Mouse (Mus musculus) heart, embryonic 13.5 days (tissue): ENCODE measurements at regions not wholly inside any gene's neighbourhood (a gene's known extent, or its start where the extent isn't known, plus 50 kb on each side); places are given as distances from the start of the nearest gene placed in this dataset.
"Not testable (repeated sequence)": the region's sequence is repeated elsewhere in the genome, so short reads cannot be mapped to it uniquely, and the experiment has no call there.

Experiments
- ATAC-seq: fragments of 200-750 bp; cut with Nextera tagmentation; 2 replicates; pipeline ENCODE4 v1.8.0; 2017; ENCODE audit warnings: moderate TSS enrichment; ENCODE audit not compliant: insufficient number of reproducible peaks, low FRiP score, low TSS enrichment; ENCODE audit errors: extremely low read depth
- H3K27ac ChIP-seq: fragments of 300-500 bp; sonication (generic); replicated peaks from 2 replicates; pipeline ENCODE4 v1.5.1; 2015; ENCODE audit warnings: moderate library complexity, mild to moderate bottlenecking, inconsistent platforms
- H3K27me3 ChIP-seq: fragments of 300-500 bp; sonication (generic); replicated peaks from 2 replicates; pipeline ENCODE4 v1.6.1; 2015; ENCODE audit warnings: mild to moderate bottlenecking, inconsistent platforms
- H3K36me3 ChIP-seq: fragments of 300-500 bp; sonication (generic); 2 replicates; pipeline ENCODE4 v1.6.1; 2015; ENCODE audit warnings: mild to moderate bottlenecking, inconsistent platforms
- H3K4me1 ChIP-seq: fragments of 300-500 bp; sonication (generic); 2 replicates; pipeline ENCODE4 v1.6.1; 2015; ENCODE audit warnings: inconsistent platforms
- H3K4me2 ChIP-seq: fragments of 300-500 bp; sonication (generic); 2 replicates; pipeline ENCODE4 v1.6.1; 2015; ENCODE audit warnings: inconsistent platforms, mild to moderate bottlenecking, moderate library complexity
- H3K4me3 ChIP-seq: fragments of 300-500 bp; sonication (generic); 2 replicates; pipeline ENCODE4 v1.5.1; 2015; ENCODE audit warnings: moderate library complexity, mild to moderate bottlenecking, inconsistent platforms
- H3K9ac ChIP-seq: fragments of 300-500 bp; sonication (generic); 2 replicates; pipeline ENCODE4 v1.6.1; 2015; ENCODE audit warnings: inconsistent platforms, mild to moderate bottlenecking, moderate library complexity
- H3K9me3 ChIP-seq: fragments of 300-500 bp; sonication (generic); 2 replicates; pipeline ENCODE4 v1.6.1; 2016; ENCODE audit warnings: inconsistent platforms
- WGBS: fragments of 180-500 bp; shearing (Covaris S2); methylation state at CpG from one replicate; pipeline ENCODE4 v1.1.7; 2015; ENCODE audit warnings: mixed read lengths; 5-methylcytosine and 5-hydroxymethylcytosine counted together

DNA sequence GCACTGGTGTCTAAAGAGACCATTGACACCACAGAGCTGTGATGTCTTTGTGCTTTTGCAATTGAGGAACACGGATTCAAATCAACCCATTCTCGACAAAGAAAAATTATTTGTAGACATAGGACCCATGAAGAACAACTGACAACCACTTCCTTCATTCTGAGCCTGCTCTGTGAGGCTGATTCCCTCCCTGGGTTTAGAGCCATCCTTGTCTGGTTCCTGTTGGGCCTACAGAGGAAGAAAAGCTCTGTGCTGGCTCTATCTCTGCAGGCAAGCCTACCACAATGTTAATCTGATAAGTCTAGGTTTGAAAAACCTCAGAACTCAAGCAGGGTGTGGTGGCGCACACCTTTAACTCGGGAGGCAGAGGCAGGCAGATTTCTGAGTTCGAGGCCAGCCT is 84.2 kb upstream of the Tbl1xr1 start:
- no peak for ATAC-seq
- peaks cover 8% of the 10 kb centered on the region; the same call in 1 of the 2 replicates for H3K4me1 ChIP-seq
- H3K36me3 ChIP-seq, result no peaks in the 10 kb centered on the region
- H3K4me2 ChIP-seq, result no peak overlapping the region
- 88% methylated on average over 5 of the region's 5 CpGs for WGBS
- no peaks in the 10 kb centered on the region for H3K27me3 ChIP-seq
- no peak overlapping the region for H3K9ac ChIP-seq
- no peak overlapping the region for H3K27ac ChIP-seq
- no peaks in the 10 kb centered on the region for H3K9me3 ChIP-seq
- no peak overlapping the region for H3K4me3 ChIP-seq

DNA sequence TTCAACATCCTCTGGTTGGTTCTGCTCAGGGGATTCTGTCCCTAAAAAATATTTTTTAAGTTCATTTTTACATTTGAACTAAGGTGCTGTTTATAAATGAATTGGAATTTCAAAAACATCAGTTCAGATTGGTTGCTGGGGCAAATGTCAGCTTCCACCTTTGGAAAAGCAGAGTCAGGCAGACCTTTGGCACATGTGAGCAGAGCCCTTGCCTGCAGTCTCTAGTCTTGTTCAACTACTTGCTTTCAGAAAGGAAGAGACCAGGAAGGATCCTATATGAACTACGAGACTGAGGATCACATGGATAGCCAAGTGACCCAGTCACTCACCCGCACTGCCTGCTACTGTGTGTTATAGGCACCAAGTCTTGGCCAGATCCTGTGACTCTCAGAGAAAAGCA is 82.5 kb upstream of the Tbl1xr1 start:
- 82% methylated on average over 2 of the region's 2 CpGs for WGBS
- no peak for ATAC-seq
- peaks cover 3% of the 10 kb centered on the region; the same call in 1 of the 2 replicates for H3K9me3 ChIP-seq

DNA sequence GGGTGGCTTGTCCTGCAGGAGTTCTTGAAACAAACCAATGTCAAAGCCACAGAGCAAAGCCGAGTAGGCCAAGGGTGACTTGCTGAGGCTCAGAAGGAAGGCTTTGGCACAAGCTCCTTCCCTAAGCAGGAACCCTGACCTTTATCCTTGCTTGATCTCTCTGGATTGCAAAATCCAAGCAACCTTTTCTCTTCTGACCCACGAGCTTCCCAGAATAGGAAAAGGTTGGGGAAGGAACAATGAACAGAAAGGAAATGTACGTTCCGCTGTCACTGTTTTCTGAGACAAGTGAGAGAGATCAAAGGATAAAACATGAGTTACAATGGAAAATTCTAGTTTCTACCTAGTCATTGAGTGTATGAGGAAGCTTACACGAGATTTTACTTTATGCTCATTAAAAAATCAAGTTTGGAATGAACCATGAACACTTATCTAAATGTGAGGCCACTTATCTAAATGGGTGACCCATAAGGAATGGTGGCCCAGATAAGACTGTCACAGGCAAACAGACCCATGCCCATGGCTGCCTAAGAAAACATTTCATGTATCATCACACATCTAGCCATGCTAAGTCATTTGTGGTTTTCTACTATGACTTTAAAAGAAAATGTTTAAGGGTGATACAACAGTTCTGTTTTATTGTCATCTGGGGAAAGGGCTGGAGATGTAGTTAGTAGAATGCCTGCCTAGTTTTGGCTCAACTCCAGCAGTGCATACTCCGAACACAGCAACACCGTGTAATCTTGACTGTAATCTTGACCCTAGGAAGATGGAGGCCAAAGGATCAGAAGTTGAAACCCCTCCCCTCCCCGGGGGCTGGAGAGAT is 80.7 kb upstream of the Tbl1xr1 start:
- peaks cover 8% of the 10 kb centered on the region; the same call in 1 of the 2 replicates for H3K4me1 ChIP-seq
- H3K27me3 ChIP-seq, result no peaks in the 10 kb centered on the region
- WGBS, result 51% methylated on average over 8 of the region's 8 CpGs
- H3K4me3 ChIP-seq, result no peak overlapping the region
- ATAC-seq, result no peak
- peaks cover 8% of the 10 kb centered on the region; the same call in 1 of the 2 replicates for H3K9me3 ChIP-seq
- no peaks in the 10 kb centered on the region for H3K36me3 ChIP-seq
- no peak overlapping the region for H3K9ac ChIP-seq
- no peak overlapping the region for H3K4me2 ChIP-seq
- no peak overlapping the region for H3K27ac ChIP-seq

More for the DNA sequence above, 82.5 kb upstream of the Tbl1xr1 start:
- Histone ChIP-seq H3K9ac (no peak overlapping the region), H3K27me3 (no peaks in the 10 kb centered on the region), H3K4me3 (no peak overlapping the region), H3K27ac (no peak overlapping the region), H3K36me3 (no peaks in the 10 kb centered on the region), H3K4me2 (no peak overlapping the region), H3K4me1 (peaks cover 8% of the 10 kb centered on the region; the same call in 1 of the 2 replicates)

DNA sequence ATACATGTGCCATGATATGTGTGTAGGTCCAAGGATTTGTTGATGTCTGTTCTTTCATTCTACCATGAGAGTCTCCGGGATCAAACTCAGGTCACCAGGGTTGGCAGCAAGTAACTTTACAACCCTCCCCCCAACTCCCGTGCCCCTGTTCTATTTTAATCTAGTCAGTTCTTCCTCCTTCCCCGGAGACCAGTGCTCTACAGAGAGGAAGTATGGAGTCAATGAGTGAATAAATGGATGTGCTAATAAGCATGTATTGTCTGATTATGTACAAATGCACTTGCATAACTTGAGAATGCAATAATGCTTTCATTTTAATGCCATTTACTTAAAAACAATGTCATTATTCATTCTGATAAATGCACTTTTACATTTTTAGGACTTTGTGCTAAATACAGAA is 79.1 kb upstream of the Tbl1xr1 start:
- no peak overlapping the region for H3K27ac ChIP-seq
- H3K27me3 ChIP-seq, result no peaks in the 10 kb centered on the region
- no peak overlapping the region for H3K4me3 ChIP-seq
- 50% methylated on average over 3 of the region's 3 CpGs for WGBS
- H3K9ac ChIP-seq, result no peak overlapping the region
- peaks cover 8% of the 10 kb centered on the region; the same call in 1 of the 2 replicates for H3K4me1 ChIP-seq
- no peaks in the 10 kb centered on the region for H3K36me3 ChIP-seq
- peaks cover 8% of the 10 kb centered on the region; the same call in 1 of the 2 replicates for H3K9me3 ChIP-seq
- ATAC-seq, result no peak
- no peak overlapping the region for H3K4me2 ChIP-seq

DNA sequence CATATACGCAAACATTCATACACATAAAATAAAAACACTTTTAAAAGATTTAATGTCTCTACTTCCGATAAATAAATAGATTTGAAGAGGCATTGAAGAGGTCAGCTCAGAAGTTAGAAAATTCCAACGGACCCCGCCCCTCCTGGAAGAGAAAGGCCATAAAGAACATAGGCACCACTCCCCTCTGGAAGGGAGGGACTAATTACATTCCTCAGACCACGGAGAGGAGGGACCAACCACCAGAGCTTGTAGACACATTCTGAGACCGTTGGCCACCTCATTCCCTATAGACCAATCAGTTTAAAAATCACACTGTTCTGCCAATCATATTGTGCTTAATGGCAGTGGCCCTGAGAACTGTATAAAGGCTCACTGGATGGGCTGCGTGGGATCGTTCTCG is 71.0 kb upstream of the Tbl1xr1 start:
- peak overlapping the region; percentile 61; the same call in 1 of the 2 replicates for H3K27ac ChIP-seq
- 80% methylated on average over 9 of the region's 9 CpGs for WGBS
- ATAC-seq, result no peak

DNA sequence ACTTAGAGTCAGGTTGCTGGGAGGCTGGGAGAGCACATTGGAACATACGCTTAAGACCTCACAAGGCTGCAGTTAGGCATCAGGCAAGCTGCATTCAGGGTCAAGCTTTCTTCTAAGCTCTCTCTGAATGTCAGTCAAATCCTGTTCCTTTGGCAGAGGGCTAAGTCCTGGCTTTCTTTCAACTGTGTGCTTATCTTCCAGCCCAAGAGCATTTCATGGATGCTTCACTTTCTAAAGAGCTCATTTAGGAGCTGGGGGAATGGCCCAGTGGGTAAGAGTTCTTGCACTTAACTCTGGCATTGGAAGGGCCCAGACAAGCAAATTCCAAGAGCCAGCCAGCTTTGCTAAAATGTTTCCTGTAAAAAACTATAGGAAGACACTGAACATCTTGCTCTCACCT is 70.3 kb upstream of the Tbl1xr1 start:
- Histone ChIP-seq H3K9me3 (no peaks in the 10 kb centered on the region), H3K27ac (peak overlapping the region; percentile 61), H3K4me1 (peaks cover 22% of the 10 kb centered on the region), H3K4me3 (no peak overlapping the region), H3K27me3 (no peaks in the 10 kb centered on the region), H3K36me3 (no peaks in the 10 kb centered on the region), H3K4me2 (no peak overlapping the region), H3K9ac (no peak overlapping the region)
- no peak for ATAC-seq
- WGBS, result 58% methylated on average over 1 of the region's 1 CpGs

More for the DNA sequence above, 71.0 kb upstream of the Tbl1xr1 start:
- no peaks in the 10 kb centered on the region for H3K9me3 ChIP-seq
- peaks cover 22% of the 10 kb centered on the region for H3K4me1 ChIP-seq
- H3K36me3 ChIP-seq, result no peaks in the 10 kb centered on the region
- H3K4me3 ChIP-seq, result no peak overlapping the region
- no peak overlapping the region for H3K9ac ChIP-seq
- H3K4me2 ChIP-seq, result no peak overlapping the region
- no peaks in the 10 kb centered on the region for H3K27me3 ChIP-seq

DNA sequence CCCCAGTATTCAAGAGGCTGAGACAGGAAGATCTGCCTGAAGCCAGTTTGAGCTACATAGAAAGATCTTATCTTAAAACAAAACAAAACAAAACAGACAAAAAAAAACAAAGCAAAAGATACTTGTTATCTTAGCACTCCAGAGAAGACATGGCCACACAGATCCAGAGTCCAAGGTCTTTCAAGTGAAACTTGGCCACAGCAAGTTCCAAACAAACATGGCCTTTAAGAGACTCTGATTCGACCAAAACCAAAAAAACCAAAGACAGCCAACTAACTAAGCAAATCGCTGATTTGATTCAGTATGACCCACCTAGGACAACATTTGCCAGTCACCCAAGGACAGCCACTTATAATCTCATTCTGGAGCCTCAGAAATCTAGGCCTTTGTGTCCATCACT is 69.8 kb upstream of the Tbl1xr1 start:
- H3K9ac ChIP-seq, result no peak overlapping the region
- peaks cover 22% of the 10 kb centered on the region for H3K4me1 ChIP-seq
- H3K36me3 ChIP-seq, result no peaks in the 10 kb centered on the region
- no peak for ATAC-seq
- no peaks in the 10 kb centered on the region for H3K9me3 ChIP-seq
- H3K4me2 ChIP-seq, result no peak overlapping the region
- WGBS, result 75% methylated on average over 2 of the region's 2 CpGs
- H3K4me3 ChIP-seq, result no peak overlapping the region
- H3K27me3 ChIP-seq, result no peaks in the 10 kb centered on the region
- peak overlapping the region; percentile 61; the same call in 1 of the 2 replicates for H3K27ac ChIP-seq

DNA sequence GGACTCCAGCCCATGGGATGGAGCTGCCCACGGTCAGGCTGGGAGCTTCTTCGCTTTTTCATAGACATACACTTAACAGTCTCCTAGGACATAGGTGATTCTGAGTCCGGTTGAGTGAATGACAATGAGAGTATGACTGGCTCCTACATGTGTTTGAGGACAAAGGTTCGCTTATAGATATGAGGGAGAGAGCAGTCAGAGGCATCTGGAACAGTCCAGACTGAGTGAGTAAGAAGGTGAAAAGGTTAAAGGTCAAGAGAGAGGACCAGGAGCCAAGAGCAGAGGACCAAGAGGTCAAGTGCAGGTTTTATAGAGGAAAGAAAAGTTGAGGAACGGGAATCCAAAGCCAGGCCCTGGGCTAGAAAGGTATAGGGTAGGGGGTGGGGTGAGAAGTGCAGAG is 68.7 kb upstream of the Tbl1xr1 start:
- WGBS, result 81% methylated on average over 5 of the region's 5 CpGs
- Histone ChIP-seq H3K4me3 (no peak overlapping the region), H3K36me3 (no peaks in the 10 kb centered on the region), H3K27me3 (no peaks in the 10 kb centered on the region), H3K4me2 (no peak overlapping the region), H3K9ac (no peak overlapping the region), H3K4me1 (peaks cover 22% of the 10 kb centered on the region), H3K27ac (no peak overlapping the region), H3K9me3 (no peaks in the 10 kb centered on the region)
- no peak for ATAC-seq

DNA sequence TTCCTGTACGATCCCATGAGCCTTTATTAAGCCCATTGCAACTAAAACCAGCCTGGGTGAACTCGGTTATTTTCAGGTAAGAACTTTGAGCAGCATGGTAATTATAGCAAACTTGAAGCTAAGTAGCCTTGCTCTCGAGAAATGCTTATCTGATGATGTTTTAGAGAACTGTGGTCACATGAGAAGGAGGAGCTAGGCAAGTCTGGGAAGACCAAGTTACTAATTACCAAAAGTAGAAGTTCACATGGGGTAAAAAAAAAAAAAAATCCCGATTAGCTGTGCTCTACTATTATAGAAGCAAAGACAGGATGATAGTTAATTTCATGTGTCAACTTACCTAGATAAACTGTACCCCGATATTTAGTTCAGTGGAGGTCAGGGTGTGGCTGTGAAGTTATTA is 68.0 kb upstream of the Tbl1xr1 start:
- no peaks in the 10 kb centered on the region for H3K9me3 ChIP-seq
- no peaks in the 10 kb centered on the region for H3K36me3 ChIP-seq
- ATAC-seq, result no peak
- H3K4me1 ChIP-seq, result peaks cover 22% of the 10 kb centered on the region
- H3K27ac ChIP-seq, result no peak overlapping the region
- no peaks in the 10 kb centered on the region for H3K27me3 ChIP-seq
- 68% methylated on average over 5 of the region's 5 CpGs for WGBS
- no peak overlapping the region for H3K4me3 ChIP-seq
- H3K4me2 ChIP-seq, result no peak overlapping the region
- no peak overlapping the region for H3K9ac ChIP-seq

DNA sequence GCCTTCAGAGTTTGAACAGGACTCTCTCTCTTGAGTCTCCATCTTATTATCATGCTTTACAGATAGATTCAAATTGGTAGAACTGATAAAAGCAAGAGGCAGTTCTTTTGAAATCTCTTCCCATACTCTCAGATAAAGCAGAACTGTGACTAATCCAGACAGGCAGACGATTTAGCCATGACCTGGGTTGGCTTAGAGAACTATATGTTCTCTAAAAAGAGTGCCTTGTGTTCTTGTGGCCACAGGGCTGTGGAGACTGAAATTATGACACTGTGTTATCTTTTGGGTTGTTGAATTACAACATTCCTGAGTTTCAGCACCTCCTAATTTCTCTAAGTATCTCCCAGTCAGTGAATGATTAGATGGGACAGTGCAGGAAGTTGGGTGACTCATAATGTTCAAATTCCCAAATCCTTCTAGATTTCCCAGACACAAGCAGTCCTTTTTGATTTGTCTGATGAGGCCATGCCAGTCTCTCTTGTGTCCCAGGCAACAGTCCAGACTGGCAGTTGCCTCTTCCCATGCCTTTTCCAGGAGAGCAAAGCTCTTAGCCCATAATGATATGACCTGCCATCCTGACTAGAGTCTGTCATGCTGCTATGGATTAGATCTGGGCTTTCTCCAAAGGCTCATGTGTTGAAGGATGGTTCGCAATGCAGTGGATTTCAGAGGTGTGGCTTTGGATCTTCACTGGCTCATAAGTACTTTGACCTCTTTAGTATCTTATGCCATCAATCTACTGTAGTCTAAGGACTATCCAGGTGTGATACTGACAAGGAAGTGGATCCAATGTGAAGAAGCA is 66.4 kb upstream of the Tbl1xr1 start:
- Histone ChIP-seq H3K27me3 (no peaks in the 10 kb centered on the region), H3K4me3 (no peak overlapping the region), H3K4me2 (no peak overlapping the region), H3K27ac (no peak overlapping the region), H3K9ac (no peak overlapping the region), H3K9me3 (no peaks in the 10 kb centered on the region), H3K4me1 (peaks cover 22% of the 10 kb centered on the region), H3K36me3 (no peaks in the 10 kb centered on the region)
- 48% methylated on average over 2 of the region's 2 CpGs for whole genome bisulfite sequencing
- no peak for ATAC-seq

DNA sequence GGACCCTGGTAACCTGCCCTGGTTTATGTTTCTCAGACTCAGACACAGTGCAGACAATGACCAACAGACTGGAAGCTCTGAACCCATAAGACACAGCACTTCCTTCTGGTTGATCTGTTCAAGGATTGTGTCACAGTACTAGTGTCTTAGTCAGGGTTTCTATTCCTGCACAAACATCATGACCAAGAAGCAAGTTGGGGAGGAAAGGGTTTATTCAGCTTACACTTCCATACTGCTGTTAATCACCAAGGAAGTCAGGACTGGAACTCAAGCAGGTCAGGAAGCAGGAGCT is 65.8 kb upstream of the Tbl1xr1 start:
- H3K27me3 ChIP-seq, ATAC-seq, H3K9me3 ChIP-seq, H3K27ac ChIP-seq, H3K4me3 ChIP-seq, H3K36me3 ChIP-seq, H3K9ac ChIP-seq, H3K4me2 ChIP-seq: not testable (repeated sequence)
- H3K4me1 ChIP-seq, result peaks cover 16% of the 10 kb centered on the region
